Mouse (Mus musculus): Measurements from ENCODE around the gene Adamts20. TPM values are rescaled to one million over a fixed set of nuclear protein-coding genes. Genes with fewer than 3 reads are reported as not detected.

Adamts20 gene
- polyA plus RNA-seq, 1 experiment, result not detected

- no peak for TF ChIP-seq GATA1 (IDR thresholded peaks at IDR 0.05; ENCODE audit: low read length)
These were observed 47.7 kb downstream of the Adamts20 start for GRCm38 (mm10) chr15:94417216-94418155.

GRCm38 (mm10) chr15:94409832-94410231 is 55.4 kb downstream of the Adamts20 start:
- no peak for TF ChIP-seq GATA1 (IDR thresholded peaks at IDR 0.05; ENCODE audit: low read length)

- no peak for TF ChIP-seq GATA1 (IDR thresholded peaks at IDR 0.05; ENCODE audit: low read length)
These were observed 58.9 kb downstream of the Adamts20 start for GRCm38 (mm10) chr15:94406364-94406763.

GRCm38 (mm10) chr15:94404071-94404545 is 61.1 kb downstream of the Adamts20 start:
- no peak for TF ChIP-seq GATA1 (IDR thresholded peaks at IDR 0.05; ENCODE audit: low read length)

- no peak for TF ChIP-seq GATA1 (IDR thresholded peaks at IDR 0.05; ENCODE audit: low read length)
These were observed 61.7 kb downstream of the Adamts20 start for GRCm38 (mm10) chr15:94403461-94404070.

GRCm38 (mm10) chr15:94403018-94403417 is 62.2 kb downstream of the Adamts20 start:
- TF ChIP-seq GATA1 (IDR thresholded peaks at IDR 0.05; ENCODE audit: low read length), result no peak

GRCm38 (mm10) chr15:94392737-94393136 is 72.5 kb downstream of the Adamts20 start:
- TF ChIP-seq GATA1 (IDR thresholded peaks at IDR 0.05; ENCODE audit: low read length), result no peak

GRCm38 (mm10) chr15:94379425-94379824 is 85.8 kb downstream of the Adamts20 start:
- TF ChIP-seq GATA1 (IDR thresholded peaks at IDR 0.05; ENCODE audit: low read length), result no peak

- TF ChIP-seq GATA1 (IDR thresholded peaks at IDR 0.05; ENCODE audit: low read length), result no peak
These were observed 92.7 kb downstream of the Adamts20 start for GRCm38 (mm10) chr15:94372548-94372947.

- no peak for TF ChIP-seq GATA1 (IDR thresholded peaks at IDR 0.05; ENCODE audit: low read length)
These were observed 116.2 kb downstream of the Adamts20 start for GRCm38 (mm10) chr15:94349052-94349451.

- no peak for TF ChIP-seq GATA1 (IDR thresholded peaks at IDR 0.05; ENCODE audit: low read length)
These were observed 120.9 kb downstream of the Adamts20 start for GRCm38 (mm10) chr15:94344317-94344716.

GRCm38 (mm10) chr15:94342365-94342764 is 122.9 kb downstream of the Adamts20 start:
- no peak for TF ChIP-seq GATA1 (IDR thresholded peaks at IDR 0.05; ENCODE audit: low read length)

GRCm38 (mm10) chr15:94339011-94339410 is 126.2 kb downstream of the Adamts20 start:
- no peak for TF ChIP-seq GATA1 (IDR thresholded peaks at IDR 0.05; ENCODE audit: low read length)

- TF ChIP-seq GATA1 (IDR thresholded peaks at IDR 0.05; ENCODE audit: low read length), result no peak
These were observed 130.6 kb downstream of the Adamts20 start for GRCm38 (mm10) chr15:94334586-94334985.

- no peak for TF ChIP-seq GATA1 (IDR thresholded peaks at IDR 0.05; ENCODE audit: low read length)
These were observed 138.6 kb downstream of the Adamts20 start for GRCm38 (mm10) chr15:94326626-94327025.

- no peak for TF ChIP-seq GATA1 (IDR thresholded peaks at IDR 0.05; ENCODE audit: low read length)
These were observed 139.6 kb downstream of the Adamts20 start for GRCm38 (mm10) chr15:94325509-94326181.

All from G1E-ER4 (cell line).